Mouse (Mus musculus) heart, postnatal 14 days (tissue): ENCODE results near the gene Hmgb3. TPM values are rescaled to one million over a fixed set of nuclear protein-coding genes. Genes with fewer than 3 reads are reported as not detected.

Experiments
- DNase-seq, 2 experiments: peaks; one replicate each; pipeline ENCODE4 v3.0.0; 2021 to 2022
- intact Hi-C: fragments of 180-260 bp; cut with DNase I; formaldehyde crosslinking; loops from one replicate; pipeline ENCODE4 v1.15.1; 2025
- microRNA-seq, 2 experiments: library from miRNA; unstranded; fragments of <30 nt; microRNA quantifications; one replicate each; pipeline ENCODE4 v1.2.0; 2021 to 2022
- total RNA-seq, 2 experiments: library from RNA; stranded (reverse); gene quantifications; 2 replicates each; pipeline ENCODE4 v1.2.3; 2021

Hmgb3 gene
- total RNA-seq, 2 experiments from 2014 or later = 70.9 to 85.6 TPM

- intact Hi-C loops = no loop called here
- no peak for DNase-seq
Observed at GRCm38 (mm10) chrX:71573132-71573900, 17.6 kb downstream of the Hmgb3 start.

- no peak for DNase-seq
- intact Hi-C loops = no loop called here
Observed at GRCm38 (mm10) chrX:71575550-71575949, 19.8 kb downstream of the Hmgb3 start.

GRCm38 (mm10) chrX:71589181-71589580 lies 33.5 kb downstream of the Hmgb3 start:
- no peak for DNase-seq
- intact Hi-C loops = no loop called here

GRCm38 (mm10) chrX:71601052-71601611 lies 45.4 kb downstream of the Hmgb3 start:
- intact Hi-C loops = loop anchor here (1.0 kb wide), 1 partner anchor 176 kb away; no protein-coding TSS in a partner anchor
- peak; percentile 57 to 68 for DNase-seq

Small RNAs within 50 kb of the gene (microRNA-seq; reads per million reads assigned to microRNA genes)
- 0 reads per million in 2 experiments for gene Gm23945

Other genes with a start within 250 kb of the Hmgb3 start
- gene Mtmr1, start 191.2 kb upstream of the Hmgb3 start, total RNA-seq = 10 to 100 TPM; 25.4 to 27.2 TPM
- 10 to 100 TPM; 48.6 to 53.6 TPM for gene Cd99l2, start 63.1 kb upstream of the Hmgb3 start, total RNA-seq
- not detected for gene Gpr50, start 107.7 kb downstream of the Hmgb3 start, total RNA-seq